Mouse (Mus musculus): Measurements from ENCODE around the gene 4930524B15Rik. TPM values are rescaled to one million over a fixed set of nuclear protein-coding genes. Genes with fewer than 3 reads are reported as not detected.

Gene 4930524B15Rik
- polyA plus RNA-seq, 1 experiment from 2014 or later: not detected

DNA sequence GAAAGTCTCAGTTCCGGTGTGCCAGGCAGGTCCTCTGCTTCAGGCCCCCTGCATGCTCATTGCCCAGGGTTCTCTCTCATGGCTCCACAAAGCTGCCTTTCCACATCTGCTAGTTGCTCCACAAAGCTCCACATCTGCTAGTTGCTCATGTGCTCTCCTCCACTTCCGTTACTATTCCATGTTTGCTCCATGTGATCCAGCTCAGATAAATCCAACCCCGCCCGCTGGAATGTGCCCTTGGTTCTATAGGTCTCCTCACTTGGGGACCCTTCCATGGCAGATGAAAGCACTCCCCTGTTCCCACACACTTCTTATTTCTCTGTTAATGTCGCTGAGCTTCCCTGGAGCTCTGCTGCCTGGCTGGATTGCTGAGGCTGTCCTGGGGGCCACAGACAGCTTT lies 61.2 kb downstream of the 4930524B15Rik start:
- H3K36me3 ChIP-seq (ENCODE audit: control insufficient read depth, insufficient read depth): no peaks in the 10 kb centered on the region
- no peaks in the 10 kb centered on the region for H3K4me1 ChIP-seq (ENCODE audit: control insufficient read depth, low read depth, low read length)
- no peak overlapping the region for H3K4me3 ChIP-seq (ENCODE audit: low read depth, low read length)
- H3K27me3 ChIP-seq (ENCODE audit: control insufficient read depth, insufficient read depth, low read depth, low read length): no peaks in the 10 kb centered on the region
- no peak overlapping the region for H3K4me2 ChIP-seq (ENCODE audit: low read depth, low read length)
- no peak overlapping the region for H3K27ac ChIP-seq (ENCODE audit: low read length)
- no peak overlapping the region for H3K9ac ChIP-seq (ENCODE audit: low read depth, low read length)
- 56% methylated on average over 5 of the region's 5 CpGs for whole genome bisulfite sequencing (ENCODE audit: insufficient replicate concordance)
- no peak for ATAC-seq (ENCODE audit: low read depth)
- H3K9me3 ChIP-seq (replicated peaks; ENCODE audit: control insufficient read depth, low read length): no peaks in the 10 kb centered on the region

DNA sequence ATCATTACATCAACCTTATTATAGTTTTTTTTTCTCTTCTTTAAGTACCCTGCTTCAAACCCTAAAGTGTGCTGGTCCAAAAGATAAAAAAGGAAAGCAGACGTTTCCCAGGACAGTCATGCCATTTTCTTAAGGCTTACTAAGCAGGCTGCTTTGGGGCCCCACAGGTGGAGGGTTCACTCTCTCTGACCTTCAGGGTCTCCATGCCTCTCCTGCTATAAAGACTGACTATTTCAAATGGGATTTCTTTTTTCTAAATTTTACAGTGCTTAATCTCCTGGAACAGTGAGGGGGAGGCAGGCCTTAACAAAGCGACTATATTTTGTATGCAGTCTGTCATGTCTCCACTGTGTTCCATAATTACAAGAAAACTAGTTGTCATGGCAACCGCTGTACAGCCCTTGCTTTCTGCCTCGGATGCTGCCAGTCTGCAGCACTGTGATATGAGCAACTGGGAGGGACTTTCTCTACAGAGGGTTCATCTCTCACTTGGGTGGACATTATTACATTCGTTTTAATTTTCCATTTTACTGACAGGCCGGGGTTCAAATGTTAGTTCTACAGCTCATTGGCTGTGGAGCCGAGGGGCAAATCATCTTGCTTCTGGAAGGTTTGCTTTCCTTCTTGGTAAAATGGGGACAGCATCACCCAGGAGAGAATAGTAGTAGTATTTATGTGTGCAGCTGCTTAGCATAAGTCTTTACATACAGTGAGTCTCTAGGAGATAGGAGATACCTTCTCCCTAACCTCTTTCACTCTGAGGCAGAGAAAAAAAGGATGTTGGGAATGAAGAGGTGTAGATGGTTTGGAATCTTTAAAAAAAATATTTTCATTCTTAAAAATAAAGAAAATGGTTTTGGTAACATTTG lies 62.3 kb downstream of the 4930524B15Rik start:
- 51% methylated on average over 7 of the region's 7 CpGs for WGBS (ENCODE audit: insufficient replicate concordance)
- Histone ChIP-seq H3K9ac (ENCODE audit: low read depth, low read length) (no peak overlapping the region), H3K27me3 (ENCODE audit: control insufficient read depth, insufficient read depth, low read depth, low read length) (no peaks in the 10 kb centered on the region), H3K9me3 (replicated peaks; ENCODE audit: control insufficient read depth, low read length) (no peaks in the 10 kb centered on the region), H3K36me3 (ENCODE audit: control insufficient read depth, insufficient read depth) (no peaks in the 10 kb centered on the region), H3K27ac (ENCODE audit: low read length) (no peak overlapping the region), H3K4me1 (ENCODE audit: control insufficient read depth, low read depth, low read length) (no peaks in the 10 kb centered on the region), H3K4me3 (ENCODE audit: low read depth, low read length) (no peak overlapping the region), H3K4me2 (ENCODE audit: low read depth, low read length) (no peak overlapping the region)
- ATAC-seq (ENCODE audit: low read depth): no peak

DNA sequence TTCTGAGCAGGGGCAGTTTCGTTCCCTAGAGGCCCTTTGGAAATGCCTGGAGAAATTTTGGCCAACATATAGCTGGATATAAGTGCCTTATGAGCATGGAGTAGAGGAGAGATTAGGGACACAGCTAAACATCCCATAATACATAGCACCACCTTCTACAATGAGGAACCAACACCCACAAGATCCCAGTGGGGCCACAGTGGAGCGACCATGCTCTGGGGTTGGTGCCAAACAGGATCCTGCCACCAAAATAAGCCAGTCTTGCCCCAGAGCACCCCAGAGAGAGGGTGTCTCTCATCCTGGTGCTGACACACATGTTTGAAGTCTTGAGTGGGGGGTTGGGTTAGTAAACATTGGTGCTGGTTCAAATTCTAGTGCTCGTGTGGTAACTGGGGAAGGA lies 63.2 kb downstream of the 4930524B15Rik start:
- H3K9ac ChIP-seq (ENCODE audit: low read depth, low read length): no peak overlapping the region
- no peaks in the 10 kb centered on the region for H3K36me3 ChIP-seq (ENCODE audit: control insufficient read depth, insufficient read depth)
- no peak overlapping the region for H3K27ac ChIP-seq (ENCODE audit: low read length)
- no peak overlapping the region for H3K4me3 ChIP-seq (ENCODE audit: low read depth, low read length)
- H3K4me2 ChIP-seq (ENCODE audit: low read depth, low read length): no peak overlapping the region
- H3K9me3 ChIP-seq (replicated peaks; ENCODE audit: control insufficient read depth, low read length): no peaks in the 10 kb centered on the region
- no peak for ATAC-seq (ENCODE audit: low read depth)
- H3K4me1 ChIP-seq (ENCODE audit: control insufficient read depth, low read depth, low read length): no peaks in the 10 kb centered on the region
- WGBS (ENCODE audit: insufficient replicate concordance): 50% methylated on average over 3 of the region's 3 CpGs
- H3K27me3 ChIP-seq (ENCODE audit: control insufficient read depth, insufficient read depth, low read depth, low read length): no peaks in the 10 kb centered on the region

Other genes starting within 250 kb of the 4930524B15Rik start
- gene Cpeb4, start 93.4 kb upstream of the 4930524B15Rik start, polyA plus RNA-seq (2015; fragmentation: Nextera tagmentation; extraction: Ambion mirVana): 20.8 and 21.0 TPM in 2 replicates
- 0.19 TPM in 1 of 2 replicates, not detected in the other for gene Nsg2, start 34.9 kb downstream of the 4930524B15Rik start, polyA plus RNA-seq (2015; fragmentation: Nextera tagmentation; extraction: Ambion mirVana)
- gene Il9r, start 234.7 kb downstream of the 4930524B15Rik start, polyA plus RNA-seq (2015; fragmentation: Nextera tagmentation; extraction: Ambion mirVana): not detected in 2 replicates
- gene Snrnp25, start 239.8 kb downstream of the 4930524B15Rik start, polyA plus RNA-seq (2015; fragmentation: Nextera tagmentation; extraction: Ambion mirVana): 58.1 and 63.4 TPM in 2 replicates